Mouse (Mus musculus) neural tube, postnatal 0 days (tissue): Measurements from ENCODE around the gene Olfr353. TPM values are rescaled to one million over a fixed set of nuclear protein-coding genes. Genes with fewer than 3 reads are reported as not detected.

Experiments
- polyA plus RNA-seq: library from polyadenylated mRNA; unstranded; fragments of >200 nt; fragmentation: Nextera tagmentation; extraction: Ambion mirVana; gene quantifications from 2 replicates; pipeline ENCODE4 v1.2.1, GENCODE M21; 2015

Gene Olfr353
- not detected in 2 replicates for polyA plus RNA-seq

DNA sequence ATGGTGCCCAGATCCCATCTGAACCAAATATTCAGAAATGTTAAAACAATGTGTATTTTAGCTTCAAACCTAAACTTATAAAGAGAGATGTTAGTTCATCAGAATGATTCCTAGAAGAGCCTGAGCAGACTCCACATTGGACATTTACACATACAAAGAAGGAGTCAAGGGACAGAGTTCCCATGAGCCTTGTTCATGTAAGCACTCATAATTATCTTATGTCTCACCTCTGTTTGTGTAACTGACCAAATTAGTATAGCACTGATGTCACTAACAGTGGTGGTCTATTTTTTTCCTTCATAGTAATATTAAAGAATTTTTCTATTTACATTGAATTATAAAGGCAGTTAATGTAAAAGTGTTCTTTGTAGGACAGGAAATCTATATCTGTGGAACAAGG, at the start of gene Olfr353:
Gene Olfr353 (minus strand): TSS at position 101 of the 400 bp plus-strand sequence.

DNA sequence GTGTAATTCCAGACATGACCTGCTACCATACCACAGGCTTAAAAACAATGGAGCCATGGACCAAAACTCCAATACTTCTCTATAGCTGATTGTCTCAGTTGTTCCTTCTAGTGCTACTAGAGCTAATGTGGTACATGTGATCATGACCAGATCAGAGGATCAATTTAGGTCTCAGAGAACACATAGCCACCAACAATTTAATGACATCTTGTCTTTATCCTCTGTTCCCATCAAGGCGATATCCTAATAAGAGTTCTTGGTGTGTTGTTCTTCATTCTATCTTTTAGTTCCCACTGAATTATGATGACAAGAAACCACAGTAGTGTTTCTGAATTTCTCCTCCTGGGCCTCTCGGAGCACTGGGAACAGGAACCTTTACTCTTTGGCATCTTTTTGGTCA, 44.1 kb upstream of the Olfr353 start, which contains the start of gene Olfr356:
Gene Olfr356 (plus strand): TSS at position 301 of the 400 bp plus-strand sequence.

DNA sequence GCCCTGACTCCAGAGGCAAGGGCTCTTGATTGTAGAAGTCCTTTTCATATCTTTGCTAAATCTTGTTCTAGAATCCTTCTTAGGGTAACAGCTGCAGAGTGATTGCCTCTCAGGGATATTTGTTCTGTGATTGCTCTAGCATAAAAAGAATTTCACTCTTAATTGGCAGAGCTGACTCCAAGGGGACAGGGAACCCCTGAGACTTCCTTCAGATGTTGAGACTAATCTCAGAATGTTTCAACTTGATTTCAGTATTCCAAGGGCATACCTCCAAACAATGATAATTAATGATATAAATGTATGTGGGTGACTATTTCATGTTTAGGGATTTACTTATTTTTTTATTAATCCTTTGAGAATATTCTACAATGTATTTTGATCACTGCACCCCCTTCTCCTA, 36.1 kb upstream of the Olfr353 start, which contains the start of gene Olfr355:
Gene Olfr355 (minus strand): TSS at position 101 of the 400 bp plus-strand sequence.

DNA sequence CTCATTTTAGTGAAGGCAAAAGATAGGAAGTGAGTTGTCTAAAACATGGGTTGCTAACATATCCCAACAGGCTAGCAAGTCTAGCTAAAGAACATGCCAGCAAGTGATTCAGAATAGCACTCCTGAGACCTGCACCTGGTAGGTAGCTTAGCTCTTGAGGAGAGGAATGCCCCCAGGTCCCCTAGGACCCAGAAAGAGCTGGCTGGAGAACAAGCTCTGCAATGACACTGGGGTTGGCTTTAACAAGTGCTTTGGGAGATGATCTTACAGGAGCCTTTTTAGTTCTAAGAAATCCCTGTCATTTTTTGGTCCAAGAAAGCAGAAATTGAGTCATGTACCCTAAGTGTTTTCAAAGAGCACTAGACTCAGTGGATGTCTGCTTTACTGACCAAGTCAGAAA, 12.6 kb upstream of the Olfr353 start, which contains the start of gene Olfr354:
Gene Olfr354 (plus strand): TSS at position 301 of the 400 bp plus-strand sequence.

DNA sequence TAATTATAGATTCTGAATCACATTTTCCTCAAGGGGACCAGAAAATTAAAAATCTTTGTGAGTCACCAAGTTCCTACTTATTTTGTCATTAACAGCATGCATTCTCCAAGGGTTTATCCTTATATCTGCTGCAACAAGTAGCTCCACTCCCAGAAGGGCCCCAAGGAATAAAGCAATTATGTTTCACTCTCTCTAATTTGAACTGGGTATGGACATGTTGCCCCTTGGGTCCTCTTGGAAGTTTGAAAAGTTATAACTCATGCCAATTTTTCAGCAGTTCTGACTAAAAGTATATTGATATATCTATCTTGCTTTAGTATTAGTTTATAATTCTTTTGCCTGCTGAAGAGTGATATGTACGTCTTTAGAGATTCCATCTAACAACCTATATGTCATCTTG, 24.6 kb downstream of the Olfr353 start, which contains the start of gene Olfr352:
Gene Olfr352 (plus strand): TSS at position 301 of the 400 bp plus-strand sequence.

DNA sequence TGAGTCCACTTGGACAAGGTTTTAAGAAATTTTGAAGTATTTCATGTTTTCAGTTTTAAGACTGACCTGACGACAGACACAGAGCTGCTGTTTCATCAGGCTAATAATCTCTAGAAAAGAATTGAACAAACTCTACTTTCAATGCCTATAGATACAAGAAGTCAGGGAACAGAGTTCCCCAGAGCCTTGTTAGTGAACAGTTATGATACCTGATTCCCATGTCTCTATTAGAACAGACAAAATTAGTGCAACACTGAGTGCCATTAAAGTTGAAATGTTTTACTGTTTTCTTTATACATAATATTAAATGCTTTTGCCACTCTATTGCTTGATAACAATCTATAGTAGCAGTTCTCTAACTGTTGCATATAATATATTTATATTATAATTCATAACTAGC, 30.2 kb downstream of the Olfr353 start, which contains the start of gene Olfr351:
Gene Olfr351 (minus strand): TSS at position 101 of the 400 bp plus-strand sequence.

DNA sequence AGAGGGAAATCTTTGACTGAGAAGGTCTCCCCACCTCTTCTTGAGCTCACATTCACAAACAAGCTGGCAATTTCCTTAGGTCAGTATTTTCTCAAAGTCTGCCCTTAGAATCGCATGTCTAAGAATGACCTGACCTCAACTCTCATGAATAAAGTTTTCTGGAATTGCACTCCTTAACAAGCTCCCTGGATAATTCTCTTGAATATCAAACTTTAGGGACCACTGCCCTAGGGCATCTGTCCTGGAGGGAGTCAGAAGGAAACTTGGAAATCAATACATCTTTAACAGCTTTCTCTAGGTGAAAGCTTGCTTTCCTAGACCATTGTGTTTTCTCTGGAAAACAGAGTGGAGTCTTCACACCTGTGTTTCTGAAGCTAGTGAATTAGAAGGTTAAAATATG, 46.7 kb downstream of the Olfr353 start, which contains the start of gene Olfr350:
Gene Olfr350 (plus strand): TSS at position 301 of the 400 bp plus-strand sequence.

Other genes starting within 250 kb of the Olfr353 start
- not detected in 2 replicates for gene Olfr346, start 207.1 kb downstream of the Olfr353 start, polyA plus RNA-seq
- not detected in 2 replicates for gene Olfr347, start 161.0 kb downstream of the Olfr353 start, polyA plus RNA-seq
- not detected in 2 replicates for gene Olfr348, start 108.7 kb downstream of the Olfr353 start, polyA plus RNA-seq
- gene Olfr50, start 102.4 kb downstream of the Olfr353 start, polyA plus RNA-seq: not detected in 2 replicates
- gene Olfr3, start 75.9 kb downstream of the Olfr353 start, polyA plus RNA-seq: not detected in 2 replicates
- not detected in 2 replicates for gene Olfr350, start 46.6 kb downstream of the Olfr353 start, polyA plus RNA-seq
- gene Olfr351, start 30.3 kb downstream of the Olfr353 start, polyA plus RNA-seq: not detected in 2 replicates
- gene Olfr352, start 24.5 kb downstream of the Olfr353 start, polyA plus RNA-seq: not detected in 2 replicates
- not detected in 2 replicates for gene Olfr354, start 12.7 kb upstream of the Olfr353 start, polyA plus RNA-seq
- gene Olfr355, start 36.0 kb upstream of the Olfr353 start, polyA plus RNA-seq: not detected in 2 replicates
- gene Olfr356, start 44.2 kb upstream of the Olfr353 start, polyA plus RNA-seq: not detected in 2 replicates
- gene Olfr357, start 100.9 kb upstream of the Olfr353 start, polyA plus RNA-seq: not detected in 2 replicates
- gene Olfr358, start 116.4 kb upstream of the Olfr353 start, polyA plus RNA-seq: not detected in 2 replicates
- not detected in 2 replicates for gene Olfr360, start 172.8 kb upstream of the Olfr353 start, polyA plus RNA-seq
- not detected in 2 replicates for gene Olfr361, start 196.4 kb upstream of the Olfr353 start, polyA plus RNA-seq
- gene Olfr362, start 225.0 kb upstream of the Olfr353 start, polyA plus RNA-seq: not detected in 2 replicates
- gene Olfr364-ps1, start 246.4 kb upstream of the Olfr353 start, polyA plus RNA-seq: not detected in 2 replicates